Mouse (Mus musculus) hindbrain, embryonic 13.5 days (tissue): ENCODE measurements around the gene Sprn. TPM values are rescaled to one million over a fixed set of nuclear protein-coding genes. Genes with fewer than 3 reads are reported as not detected.

Source experiments
- ATAC-seq: fragments of 200-750 bp; cut with Nextera tagmentation; 2 replicates; pipeline ENCODE4 v1.8.0; 2017; ENCODE audit warnings: moderate TSS enrichment; ENCODE audit not compliant: low FRiP score
- H3K27ac ChIP-seq: fragments of 300-500 bp; sonication (generic); 2 replicates; pipeline ENCODE4 v1.5.1; 2015; ENCODE audit warnings: inconsistent platforms, mild to moderate bottlenecking, moderate library complexity
- H3K27me3 ChIP-seq: fragments of 300-500 bp; sonication (generic); 2 replicates; pipeline ENCODE4 v1.6.1; 2015; ENCODE audit warnings: mild to moderate bottlenecking, inconsistent platforms
- H3K36me3 ChIP-seq: fragments of 300-500 bp; sonication (generic); 2 replicates; pipeline ENCODE4 v1.6.1; 2015; ENCODE audit warnings: mild to moderate bottlenecking, inconsistent platforms
- H3K4me1 ChIP-seq: fragments of 300-500 bp; sonication (generic); replicated peaks from 2 replicates; pipeline ENCODE4 v1.6.1; 2015; ENCODE audit warnings: inconsistent platforms
- H3K4me2 ChIP-seq: fragments of 300-500 bp; sonication (generic); 2 replicates; pipeline ENCODE4 v1.6.1; 2015; ENCODE audit warnings: inconsistent platforms, mild to moderate bottlenecking, moderate library complexity
- H3K4me3 ChIP-seq: fragments of 300-500 bp; sonication (generic); 2 replicates; pipeline ENCODE4 v1.5.1; 2015; ENCODE audit warnings: mild to moderate bottlenecking, inconsistent platforms
- H3K9ac ChIP-seq: fragments of 300-500 bp; sonication (generic); 2 replicates; pipeline ENCODE4 v1.6.1; 2015; ENCODE audit warnings: mild to moderate bottlenecking, inconsistent platforms
- H3K9me3 ChIP-seq: fragments of 300-500 bp; sonication (generic); 2 replicates; pipeline ENCODE4 v1.6.1; 2016; ENCODE audit warnings: inconsistent platforms
- WGBS: fragments of 180-500 bp; shearing (Covaris S2); methylation state at CpG from one replicate; pipeline ENCODE4 v1.1.7; 2015; 5-methylcytosine and 5-hydroxymethylcytosine counted together
- polyA plus RNA-seq: library from polyadenylated mRNA; unstranded; fragments of >200 nt; fragmentation: Nextera tagmentation; extraction: Ambion mirVana; gene quantifications from 2 replicates; pipeline ENCODE4 v1.2.1, GENCODE M21; 2015

Gene Sprn
- polyA plus RNA-seq, 1 experiment from 2014 or later: 10.8 TPM

DNA sequence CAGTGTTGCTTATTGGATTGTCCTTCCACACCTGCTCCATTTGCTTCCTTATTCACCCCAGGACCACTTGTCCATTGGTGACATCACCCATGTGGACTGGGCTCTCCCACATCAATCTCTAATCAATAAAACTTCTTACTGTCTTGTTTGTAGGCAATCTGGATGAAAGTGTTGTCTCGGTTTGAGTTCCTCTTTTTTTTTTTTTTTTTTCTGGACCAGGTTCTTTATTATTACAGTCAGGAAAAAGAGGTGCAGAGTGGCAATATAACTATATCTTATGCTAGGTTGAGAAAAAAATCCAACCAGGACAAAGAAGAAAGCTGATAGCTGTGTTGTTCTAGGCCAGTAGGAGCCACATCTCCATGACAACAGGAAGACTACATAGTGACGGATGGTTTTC lies 26.0 kb upstream of the Sprn start:
- Histone ChIP-seq H3K27ac (no peak overlapping the region), H3K4me3 (no peak overlapping the region), H3K27me3 (no peaks in the 10 kb centered on the region), H3K9me3 (no peaks in the 10 kb centered on the region), H3K36me3 (no peaks in the 10 kb centered on the region), H3K4me2 (no peak overlapping the region), H3K4me1 (no peaks in the 10 kb centered on the region), H3K9ac (no peak overlapping the region)
- no peak for ATAC-seq
- 79% methylated on average over 2 of the region's 2 CpGs for WGBS

- no peaks in the 10 kb centered on the region for H3K9me3 ChIP-seq
- H3K4me2 ChIP-seq: no peak overlapping the region
- no peak overlapping the region for H3K9ac ChIP-seq
- no peaks in the 10 kb centered on the region for H3K36me3 ChIP-seq
- no peak overlapping the region for H3K4me3 ChIP-seq
- H3K4me1 ChIP-seq: no peaks in the 10 kb centered on the region
- no peak overlapping the region for H3K27ac ChIP-seq
- no peak for ATAC-seq
- H3K27me3 ChIP-seq: no peaks in the 10 kb centered on the region
- 86% methylated on average over 2 of the region's 2 CpGs for WGBS
Measured at GRCm38 (mm10) chr7:140179176-140179575, 24.5 kb upstream of the Sprn start.

DNA sequence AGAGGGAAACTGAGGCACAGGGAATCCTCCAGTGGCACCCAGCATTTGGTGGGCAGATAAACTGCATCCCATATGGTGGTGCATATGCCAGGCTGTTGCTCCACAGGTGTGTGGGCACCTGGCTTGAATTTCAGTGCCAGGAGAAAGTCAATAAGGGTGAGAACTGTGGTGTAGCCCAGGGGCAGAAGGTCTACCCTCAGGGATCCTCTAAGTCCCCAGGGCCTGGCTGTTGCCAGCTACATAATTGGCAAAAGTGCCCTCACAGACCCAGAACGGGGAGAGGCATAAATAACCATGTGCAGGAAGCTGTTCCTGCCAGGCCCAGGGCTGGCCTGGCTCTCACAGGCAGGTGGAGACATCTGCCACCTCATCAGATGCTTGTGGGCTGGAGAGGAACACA lies 18.3 kb upstream of the Sprn start, which contains the start of gene Olfr523:
TSS of gene Olfr523 (plus strand) at position 282 of the 400 bp plus-strand sequence.
- Histone ChIP-seq H3K36me3 (no peaks in the 10 kb centered on the region), H3K4me2 (no peak within 1 kb of the TSS), H3K4me1 (no peaks in the 10 kb centered on the region), H3K4me3 (no peak within 1 kb of the TSS), H3K27me3 (no peaks in the 10 kb centered on the region), H3K27ac (no peak within 1 kb of the TSS), H3K9me3 (no peaks in the 10 kb centered on the region), H3K9ac (no peak within 1 kb of the TSS)
- 85% methylated on average over 1 of the region's 1 CpGs for WGBS
- no peak for ATAC-seq

DNA sequence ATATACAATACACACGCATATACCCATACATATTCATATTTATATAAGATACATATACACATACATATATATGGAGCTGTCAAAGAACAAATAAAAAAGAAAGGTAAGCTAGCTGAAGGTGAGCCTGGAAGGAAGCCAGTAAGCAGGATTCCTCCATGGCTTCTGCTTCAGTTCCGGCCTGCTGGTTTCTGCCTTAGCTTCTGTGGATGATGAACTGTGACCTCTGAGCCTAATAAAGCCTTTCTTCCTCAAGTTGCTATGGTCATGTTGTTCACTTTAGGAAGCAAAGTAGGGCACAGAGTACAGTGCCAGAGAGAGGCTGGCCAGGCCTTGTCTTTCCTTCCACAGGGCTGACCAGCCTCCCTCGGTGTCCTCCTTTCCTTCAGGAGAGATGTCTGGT lies 16.2 kb upstream of the Sprn start:
- no peak overlapping the region for H3K4me3 ChIP-seq
- no peaks in the 10 kb centered on the region for H3K4me1 ChIP-seq
- no peak for ATAC-seq
- no peak overlapping the region for H3K27ac ChIP-seq
- no peaks in the 10 kb centered on the region for H3K27me3 ChIP-seq
- no peak overlapping the region for H3K9ac ChIP-seq
- H3K9me3 ChIP-seq: no peaks in the 10 kb centered on the region
- H3K36me3 ChIP-seq: no peaks in the 10 kb centered on the region
- 95% methylated on average over 3 of the region's 3 CpGs for WGBS
- no peak overlapping the region for H3K4me2 ChIP-seq

DNA sequence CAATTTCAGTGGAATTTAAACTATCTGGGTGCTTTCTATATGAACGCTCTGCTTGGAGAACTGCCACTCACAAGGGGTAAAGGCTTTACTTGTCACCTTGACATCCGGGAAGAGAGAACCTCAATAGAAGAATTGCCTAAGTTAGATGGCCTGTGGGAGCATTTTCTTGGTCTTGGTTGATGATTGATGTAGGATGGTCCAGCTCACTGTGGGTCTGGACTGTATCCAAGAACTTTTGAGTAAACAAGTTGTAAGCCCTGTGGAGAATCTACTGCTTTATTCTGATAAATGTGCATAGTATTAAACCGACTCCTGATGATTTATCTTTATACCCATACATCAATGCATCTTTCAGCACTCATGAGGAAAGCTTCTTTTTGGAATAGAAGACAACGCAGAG lies 14.7 kb upstream of the Sprn start:
- Histone ChIP-seq H3K9me3 (no peaks in the 10 kb centered on the region), H3K36me3 (no peaks in the 10 kb centered on the region), H3K4me1 (no peaks in the 10 kb centered on the region), H3K4me3 (no peak overlapping the region), H3K27ac (no peak overlapping the region), H3K4me2 (no peak overlapping the region), H3K27me3 (no peaks in the 10 kb centered on the region), H3K9ac (no peak overlapping the region)
- no peak for ATAC-seq
- WGBS: 83% methylated on average over 4 of the region's 4 CpGs

GRCm38 (mm10) chr7:140167950-140168349 lies 13.3 kb upstream of the Sprn start:
- Histone ChIP-seq H3K4me2 (no peak overlapping the region), H3K9me3 (no peaks in the 10 kb centered on the region), H3K4me3 (no peak overlapping the region), H3K27ac (no peak overlapping the region), H3K36me3 (no peaks in the 10 kb centered on the region), H3K9ac (no peak overlapping the region), H3K4me1 (no peaks in the 10 kb centered on the region), H3K27me3 (no peaks in the 10 kb centered on the region)
- no peak for ATAC-seq
- 78% methylated on average over 1 of the region's 1 CpGs for WGBS

DNA sequence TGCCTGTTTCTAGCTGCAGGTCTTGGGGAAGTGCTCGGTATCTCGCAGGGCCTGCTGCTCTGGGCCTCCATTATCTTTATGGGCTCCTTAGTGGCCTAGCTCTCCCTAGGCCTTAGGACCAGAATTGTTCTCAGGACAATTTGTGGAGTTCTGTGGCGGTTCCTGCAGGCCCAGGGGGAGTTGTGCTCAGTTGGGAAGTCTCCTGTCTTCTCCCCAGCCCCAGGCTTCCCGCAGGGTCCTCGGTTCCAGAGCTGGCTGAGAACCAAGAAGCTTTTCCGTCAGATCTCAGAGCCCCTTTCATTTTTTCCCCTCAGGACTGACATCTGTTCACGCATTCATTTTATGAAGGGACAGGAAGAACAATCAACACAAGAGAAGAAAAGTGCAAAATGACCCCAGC lies 10.0 kb upstream of the Sprn start, which contains the start of gene Olfr522:
TSS of gene Olfr522 (minus strand) at position 101 of the 400 bp plus-strand sequence.
- 75% methylated on average over 7 of the region's 7 CpGs for WGBS
- H3K9ac ChIP-seq: no peak within 1 kb of the TSS
- H3K27ac ChIP-seq: no peak within 1 kb of the TSS
- no peaks in the 10 kb centered on the region for H3K4me1 ChIP-seq
- no peaks in the 10 kb centered on the region for H3K36me3 ChIP-seq
- H3K4me3 ChIP-seq: no peak within 1 kb of the TSS
- no peak for ATAC-seq
- H3K9me3 ChIP-seq: no peaks in the 10 kb centered on the region
- H3K27me3 ChIP-seq: no peaks in the 10 kb centered on the region
- no peak within 1 kb of the TSS for H3K4me2 ChIP-seq

- WGBS: 80% methylated on average over 3 of the region's 3 CpGs
- Histone ChIP-seq H3K27me3 (0 out of 2 replicates have a peak, but pooled peaks cover 7% of the 10 kb centered on the region), H3K4me2 (no peak overlapping the region), H3K4me3 (no peak overlapping the region), H3K36me3 (no peaks in the 10 kb centered on the region), H3K9ac (no peak overlapping the region), H3K27ac (no peak overlapping the region), H3K4me1 (peaks cover under 1% of the 10 kb centered on the region), H3K9me3 (no peaks in the 10 kb centered on the region)
- ATAC-seq: no peak
Measured at GRCm38 (mm10) chr7:140160363-140160762, 5.7 kb upstream of the Sprn start.

- H3K27ac ChIP-seq: peak overlapping the region; percentile 83
Measured at GRCm38 (mm10) chr7:140153829-140154217, 854 bp downstream of the Sprn start.

DNA sequence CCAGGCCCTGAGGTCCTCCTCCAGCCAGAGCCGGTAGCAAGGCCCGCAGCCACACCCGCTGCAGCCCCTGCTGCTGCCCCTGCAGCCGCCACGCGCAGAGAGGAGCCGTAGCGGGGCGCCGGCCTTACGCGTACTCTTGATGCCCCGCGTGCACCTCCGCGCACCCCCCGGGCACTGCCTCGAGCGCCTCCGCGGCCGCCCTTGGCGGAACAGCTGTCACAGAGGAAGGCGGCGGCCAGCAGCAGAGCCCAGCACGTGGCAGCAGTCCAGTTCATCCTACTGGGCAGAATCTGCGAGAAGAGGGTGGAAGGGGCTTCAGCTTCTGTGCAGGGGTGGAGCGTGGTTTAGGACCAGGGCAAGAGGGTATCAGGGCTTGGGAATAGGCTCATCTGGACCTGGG lies 1.3 kb downstream of the Sprn start:
- Histone ChIP-seq H3K9ac (peak overlapping the region; percentile 79), H3K27ac (0 out of 2 replicates have a peak overlapping the region, but pooled peaks have one; percentile 83), H3K4me1 (peaks cover 28% of the 10 kb centered on the region), H3K4me2 (peak overlapping the region; percentile 69), H3K27me3 (peaks cover 25% of the 10 kb centered on the region; the same call in 1 of the 2 replicates), H3K9me3 (no peaks in the 10 kb centered on the region), H3K36me3 (0 out of 2 replicates have a peak, but pooled peaks cover 9% of the 10 kb centered on the region), H3K4me3 (peak overlapping the region; percentile 48)
- ATAC-seq: peak; percentile 44
- WGBS: 5% methylated on average over 28 of the region's 28 CpGs

More at GRCm38 (mm10) chr7:140153829-140154217, 854 bp downstream of the Sprn start:
- Histone ChIP-seq H3K9ac (peak overlapping the region; percentile 79), H3K9me3 (no peaks in the 10 kb centered on the region), H3K4me2 (peak overlapping the region; percentile 69), H3K36me3 (0 out of 2 replicates have a peak, but pooled peaks cover 9% of the 10 kb centered on the region), H3K4me1 (peaks cover 28% of the 10 kb centered on the region), H3K27me3 (peaks cover 25% of the 10 kb centered on the region; the same call in 1 of the 2 replicates), H3K4me3 (peak overlapping the region; percentile 48)
- ATAC-seq: peak; percentile 31
- WGBS: 13% methylated on average over 4 of the region's 4 CpGs

GRCm38 (mm10) chr7:140144550-140144949 lies 10.1 kb downstream of the Sprn start:
- H3K4me1 ChIP-seq: no peaks in the 10 kb centered on the region
- H3K27ac ChIP-seq: no peak overlapping the region
- no peak for ATAC-seq
- 88% methylated on average over 4 of the region's 4 CpGs for whole genome bisulfite sequencing
- H3K27me3 ChIP-seq: no peaks in the 10 kb centered on the region
- no peak overlapping the region for H3K4me2 ChIP-seq
- no peaks in the 10 kb centered on the region for H3K9me3 ChIP-seq
- H3K36me3 ChIP-seq: peaks cover 17% of the 10 kb centered on the region
- H3K9ac ChIP-seq: no peak overlapping the region
- no peak overlapping the region for H3K4me3 ChIP-seq

DNA sequence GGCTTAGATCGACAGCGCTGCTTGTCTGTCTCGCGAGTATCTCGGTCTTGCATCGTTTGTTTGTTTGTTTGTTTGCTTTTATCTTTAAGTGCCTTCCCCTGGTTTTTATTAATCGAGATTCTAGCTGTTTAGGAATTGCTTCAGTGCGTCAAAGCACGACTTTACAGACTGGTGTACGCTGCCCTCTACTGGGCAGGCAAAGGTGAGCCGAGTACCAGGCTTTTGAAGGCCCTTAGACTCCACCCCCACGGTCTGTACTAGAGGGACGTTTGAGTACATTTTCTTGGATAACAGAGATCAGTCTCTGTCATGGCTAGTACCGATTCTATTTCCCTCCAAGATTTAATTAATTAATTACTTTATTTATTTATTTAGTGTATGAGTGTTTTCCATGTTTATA lies 13.3 kb downstream of the Sprn start:
- WGBS: 7% methylated on average over 14 of the region's 14 CpGs
- Histone ChIP-seq H3K4me1 (peaks cover 10% of the 10 kb centered on the region), H3K4me2 (no peak overlapping the region), H3K4me3 (no peak overlapping the region), H3K36me3 (peaks cover 10% of the 10 kb centered on the region), H3K27me3 (no peaks in the 10 kb centered on the region), H3K9ac (no peak overlapping the region), H3K27ac (no peak overlapping the region), H3K9me3 (no peaks in the 10 kb centered on the region)
- ATAC-seq: no peak

DNA sequence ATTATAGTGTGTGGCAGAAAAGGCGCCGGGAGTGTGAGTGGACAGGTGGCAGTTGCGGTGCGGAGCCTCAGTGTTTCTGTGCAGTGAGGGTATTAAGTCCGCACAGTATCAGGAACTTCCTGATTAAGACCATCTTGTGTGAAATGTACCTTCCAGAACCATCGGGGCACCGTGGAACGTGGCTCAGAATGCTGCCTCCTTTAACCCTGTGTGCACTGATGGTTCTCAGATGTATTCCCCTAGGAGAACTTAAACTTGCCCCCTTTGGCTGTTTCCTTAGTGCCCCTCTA lies 16.7 kb downstream of the Sprn start:
- Histone ChIP-seq H3K27me3 (no peaks in the 10 kb centered on the region), H3K36me3 (no peaks in the 10 kb centered on the region; the same call in 1 of the 2 replicates), H3K4me1 (peaks cover 10% of the 10 kb centered on the region), H3K27ac (peak overlapping the region; percentile 88), H3K9ac (peak overlapping the region; percentile 87), H3K4me3 (peak overlapping the region; percentile 78), H3K4me2 (peak overlapping the region; percentile 79), H3K9me3 (no peaks in the 10 kb centered on the region)
- ATAC-seq: no peak
- WGBS: 1% methylated on average over 8 of the region's 8 CpGs
